Mouse (Mus musculus): ENCODE measurements around the gene Zc3h12a.

The Zc3h12a gene

DNA sequence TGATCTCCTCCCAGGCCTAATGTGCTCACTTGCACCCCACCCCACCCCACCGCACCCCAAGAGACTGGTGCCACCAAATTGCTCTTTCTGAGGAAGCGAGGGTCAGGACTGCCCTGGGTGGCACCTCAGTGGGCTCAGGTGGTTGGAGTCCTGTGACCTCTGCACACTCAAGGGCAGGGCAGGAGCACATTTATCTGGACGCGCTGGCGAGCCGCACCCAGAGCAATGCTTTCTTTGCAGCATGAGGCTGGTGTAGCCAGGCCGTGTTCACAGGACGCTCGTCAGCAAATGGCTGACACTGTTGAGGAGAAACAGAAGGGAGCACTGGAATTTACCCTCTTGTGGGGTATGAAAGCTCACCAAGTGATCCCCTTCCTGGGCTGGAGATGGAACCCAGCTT lies 22.3 kb downstream of the Zc3h12a start:
- no peak for DNase-seq

GRCm38 (mm10) chr4:125101334-125101733 lies 26.3 kb downstream of the Zc3h12a start:
- DNase-seq = no peak

- DNase-seq = peak; percentile 89
Measured at GRCm38 (mm10) chr4:125099458-125099857, 28.2 kb downstream of the Zc3h12a start.

DNA sequence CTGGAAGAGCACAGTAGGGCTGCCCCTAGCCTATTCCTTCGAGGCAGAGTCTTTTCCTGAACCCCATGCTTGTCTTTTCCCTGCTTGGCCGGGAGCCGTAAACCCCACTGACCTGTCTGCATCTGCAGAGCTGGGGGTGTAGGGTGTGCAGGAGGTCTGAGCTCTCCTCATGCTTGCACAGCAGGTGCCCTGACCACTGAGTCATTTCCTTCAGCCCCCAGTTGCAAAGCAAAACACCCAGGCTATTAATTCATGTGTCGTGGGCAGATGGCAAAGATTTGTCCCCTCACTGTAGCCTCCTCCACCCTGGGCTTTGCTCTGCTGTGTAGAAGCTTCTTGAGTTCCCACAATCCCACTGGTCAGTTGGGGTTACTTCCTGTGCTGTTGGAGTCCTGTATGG lies 30.2 kb downstream of the Zc3h12a start:
- DNase-seq = no peak

DNA sequence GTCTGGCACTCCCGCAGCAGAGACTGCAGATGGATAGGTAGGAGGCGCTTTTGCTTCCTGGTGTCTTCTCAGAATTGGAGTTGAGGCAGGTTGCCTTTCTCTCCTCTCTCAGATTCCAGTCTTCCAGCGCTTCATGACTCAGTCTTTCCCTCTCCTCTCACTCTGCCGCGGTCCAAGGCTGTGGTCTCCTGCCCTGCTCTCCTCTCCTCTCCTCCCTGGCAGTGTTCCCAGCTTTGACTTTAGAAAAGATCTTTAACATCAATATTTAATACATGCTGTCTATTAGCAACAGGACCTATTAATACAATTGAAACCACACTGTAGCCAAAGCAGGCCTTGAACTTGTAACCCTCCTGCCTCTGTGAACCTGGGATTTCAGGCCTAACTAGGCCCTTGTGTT lies 31.6 kb downstream of the Zc3h12a start:
- DNase-seq = no peak

DNA sequence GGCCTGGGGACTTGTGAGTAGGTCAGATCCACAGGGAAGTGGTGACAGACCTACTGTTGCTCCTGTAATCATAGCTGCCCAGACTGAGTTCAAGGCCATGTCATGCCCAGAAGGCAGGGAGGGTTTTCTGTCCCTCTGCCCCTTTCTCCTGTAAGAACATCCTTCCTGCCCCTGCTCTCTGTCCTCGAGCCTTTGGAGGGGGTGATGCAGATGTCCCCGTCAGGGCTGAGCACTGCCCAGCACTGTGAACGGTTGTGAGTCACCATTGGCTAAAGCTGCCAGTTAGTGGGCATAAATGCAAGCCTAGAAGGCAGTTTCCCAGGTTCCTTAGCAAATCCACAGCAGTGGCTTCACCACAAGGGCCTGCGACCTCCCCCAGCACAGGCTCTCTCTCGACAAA lies 34.6 kb downstream of the Zc3h12a start:
- no peak for DNase-seq

DNA sequence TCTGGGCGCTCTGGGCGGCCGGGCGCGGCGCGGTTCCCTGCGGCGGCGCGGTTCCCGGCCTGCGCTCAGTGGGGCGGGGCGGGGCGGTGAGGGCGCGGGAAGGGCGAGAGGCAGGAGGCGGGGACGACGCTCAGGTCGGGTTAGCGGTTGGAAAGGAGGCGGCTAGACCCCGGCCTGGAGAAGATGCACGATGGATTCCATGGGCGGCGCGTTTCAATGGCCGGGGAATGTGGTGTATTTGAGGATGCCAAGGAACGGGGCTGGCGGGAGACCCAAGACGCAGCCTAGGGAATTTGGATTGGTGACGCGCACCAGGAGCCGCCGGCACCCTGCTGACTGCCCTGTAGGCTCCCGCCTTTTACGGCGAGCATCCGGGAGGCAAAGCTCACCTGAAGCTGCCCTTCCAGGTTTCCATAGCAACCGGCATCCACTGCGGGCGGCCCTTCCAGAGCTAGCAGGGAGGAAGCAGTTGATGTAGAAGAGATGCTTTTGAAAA lies 42.2 kb downstream of the Zc3h12a start:
- DNase-seq = peak; percentile 72

DNA sequence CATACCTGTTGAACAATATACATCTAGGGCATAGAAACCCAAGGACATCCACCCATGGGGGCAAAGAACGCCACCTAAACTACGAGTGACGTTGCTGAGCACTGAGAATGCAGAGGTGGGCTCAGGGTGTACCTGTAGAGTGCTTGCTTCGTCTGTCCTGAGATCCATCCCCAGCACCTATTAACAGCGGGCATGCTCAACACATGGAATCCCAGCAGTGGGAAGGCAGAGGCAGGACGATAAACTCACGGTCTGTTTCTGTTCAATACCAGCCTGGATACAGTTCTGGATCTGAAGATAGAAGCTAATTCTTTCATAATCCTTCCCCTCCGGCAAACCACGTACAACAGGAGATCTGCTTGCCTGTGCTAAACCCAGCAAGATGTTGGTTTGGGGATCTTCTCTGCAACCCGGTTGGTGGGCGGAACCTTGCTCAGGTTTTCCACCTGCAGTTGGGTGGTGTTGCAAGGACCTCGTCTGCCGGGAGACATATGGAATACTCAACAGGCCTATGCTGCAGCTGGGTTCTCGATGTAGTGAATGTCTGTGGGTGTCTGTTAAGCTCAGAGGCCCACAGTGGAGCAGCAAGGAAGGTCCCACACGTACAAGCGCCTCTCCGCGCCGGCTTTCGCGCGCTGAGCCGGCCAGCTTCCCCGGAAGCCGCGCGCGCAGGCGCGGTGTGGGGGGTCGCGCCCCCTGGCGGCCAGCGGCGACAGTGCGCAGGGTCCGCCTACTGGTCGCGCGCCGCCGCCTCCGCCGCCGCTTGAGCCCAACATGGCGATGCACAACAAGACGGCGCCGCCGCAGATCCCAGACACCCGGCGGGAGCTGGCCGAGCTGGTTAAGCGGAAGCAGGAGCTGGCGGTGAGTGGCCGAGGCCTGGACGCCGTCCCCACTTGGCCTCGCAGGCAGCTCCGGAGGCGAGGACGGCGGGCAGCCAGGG lies 43.0 kb downstream of the Zc3h12a start, which contains the start of gene Meaf6:
Meaf6 (plus strand) TSS at position 732 of the 943 bp plus-strand sequence.
- peak; percentile 91 for DNase-seq

DNA sequence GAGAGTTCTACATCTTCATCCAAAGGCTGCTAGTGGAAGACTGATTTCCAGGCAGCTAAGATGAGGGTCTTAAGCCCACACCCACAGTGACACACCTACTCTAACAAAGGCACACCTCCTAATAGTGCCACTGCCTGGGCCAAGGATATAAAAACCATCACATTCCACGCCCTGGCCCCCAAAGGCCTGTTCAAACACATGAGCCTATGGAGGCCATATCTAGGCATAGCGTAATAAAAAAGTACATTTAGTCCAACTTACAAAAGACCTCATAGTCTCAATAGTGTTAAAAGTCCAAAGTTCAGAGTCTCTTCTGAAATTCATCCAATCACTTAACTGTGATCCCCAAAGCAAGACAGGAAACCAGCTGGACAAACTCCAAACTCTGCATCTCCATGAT lies 48.9 kb downstream of the Zc3h12a start:
- DNase-seq = no peak

- no peak for DNase-seq
Measured at GRCm38 (mm10) chr4:125077700-125078099, 49.9 kb downstream of the Zc3h12a start.
